Mouse (Mus musculus) intestine, embryonic 16.5 days (tissue): Measurements from ENCODE around the gene Rnaseh2b. TPM values are rescaled to one million over a fixed set of nuclear protein-coding genes. Genes with fewer than 3 reads are reported as not detected.

Source experiments
- ATAC-seq: fragments of 200-750 bp; cut with Nextera tagmentation; 2 replicates; pipeline ENCODE4 v1.8.0; 2017; ENCODE audit warnings: moderate TSS enrichment, moderate library complexity
- H3K27ac ChIP-seq: fragments of 300-500 bp; sonication (generic); 2 replicates; pipeline ENCODE4 v1.5.1; 2014; ENCODE audit warnings: mild to moderate bottlenecking, low read length
- H3K27me3 ChIP-seq: fragments of 300-500 bp; sonication (generic); replicated peaks from 2 replicates; pipeline ENCODE4 v1.6.1; 2014; ENCODE audit warnings: low read length, control low read depth, mixed read lengths; ENCODE audit not compliant: control insufficient read depth, insufficient read depth
- H3K36me3 ChIP-seq: fragments of 300-500 bp; sonication (generic); 2 replicates; pipeline ENCODE4 v1.6.1; 2014; ENCODE audit warnings: low read length, control low read depth; ENCODE audit not compliant: control insufficient read depth, insufficient read depth
- H3K4me1 ChIP-seq: fragments of 300-500 bp; sonication (generic); 2 replicates; pipeline ENCODE4 v1.6.1; 2014; ENCODE audit warnings: low read length, control low read depth, mixed read lengths; ENCODE audit not compliant: control insufficient read depth, insufficient read depth
- H3K4me2 ChIP-seq: fragments of 300-500 bp; sonication (generic); 2 replicates; pipeline ENCODE4 v1.6.1; 2014; ENCODE audit warnings: low read depth, low read length, control low read depth
- H3K4me3 ChIP-seq: fragments of 300-500 bp; sonication (generic); 2 replicates; pipeline ENCODE4 v1.5.1; 2014; ENCODE audit warnings: mild to moderate bottlenecking, low read length
- H3K9ac ChIP-seq: fragments of 300-500 bp; sonication (generic); 2 replicates; pipeline ENCODE4 v1.6.1; 2014; ENCODE audit warnings: low read depth, low read length
- H3K9me3 ChIP-seq: fragments of 300-500 bp; sonication (generic); 2 replicates; pipeline ENCODE4 v1.6.1; 2016; ENCODE audit warnings: low read length, control low read depth; ENCODE audit not compliant: control insufficient read depth
- WGBS: fragments of 180-500 bp; shearing (Covaris S2); extraction: QIAGEN DNeasy Blood & Tissue Kit; methylation state at CpG from one replicate; pipeline ENCODE4 v1.1.7; 2014; 5-methylcytosine and 5-hydroxymethylcytosine counted together
- polyA plus RNA-seq: library from polyadenylated mRNA; unstranded; fragments of >200 nt; fragmentation: Nextera tagmentation; extraction: Ambion mirVana; gene quantifications from 2 replicates; pipeline ENCODE4 v1.2.1, GENCODE M21; 2015

Gene Rnaseh2b
- polyA plus RNA-seq, 1 experiment from 2014 or later: 54.8 TPM

- Histone ChIP-seq H3K4me1 (peaks cover 7% of the 10 kb centered on the region), H3K9ac (no peak overlapping the region), H3K4me3 (no peak overlapping the region), H3K4me2 (no peak overlapping the region), H3K36me3 (no peaks in the 10 kb centered on the region), H3K9me3 (no peaks in the 10 kb centered on the region), H3K27me3 (no peaks in the 10 kb centered on the region), H3K27ac (no peak overlapping the region)
- ATAC-seq: no peak
- 43% methylated on average over 6 of the region's 6 CpGs for WGBS
Observed at GRCm38 (mm10) chr14:62328606-62329005, 36.2 kb downstream of the Rnaseh2b start.

GRCm38 (mm10) chr14:62329631-62330030 lies 37.2 kb downstream of the Rnaseh2b start:
- H3K4me3 ChIP-seq: no peak overlapping the region
- H3K27ac ChIP-seq: no peak overlapping the region
- 88% methylated on average over 3 of the region's 3 CpGs for WGBS
- peaks cover 7% of the 10 kb centered on the region for H3K4me1 ChIP-seq
- ATAC-seq: no peak
- H3K36me3 ChIP-seq: no peaks in the 10 kb centered on the region
- H3K4me2 ChIP-seq: no peak overlapping the region
- no peaks in the 10 kb centered on the region for H3K9me3 ChIP-seq
- H3K27me3 ChIP-seq: no peaks in the 10 kb centered on the region
- no peak overlapping the region for H3K9ac ChIP-seq

GRCm38 (mm10) chr14:62331457-62331856 lies 39.1 kb downstream of the Rnaseh2b start:
- Histone ChIP-seq H3K27ac (peak overlapping the region; percentile 84; the same call in 1 of the 2 replicates), H3K9ac (peak overlapping the region; percentile 86), H3K4me3 (peak overlapping the region; percentile 80), H3K36me3 (no peaks in the 10 kb centered on the region), H3K4me1 (peaks cover 7% of the 10 kb centered on the region), H3K9me3 (no peaks in the 10 kb centered on the region), H3K27me3 (no peaks in the 10 kb centered on the region), H3K4me2 (peak overlapping the region; percentile 86)
- ATAC-seq: no peak
- WGBS: 26% methylated on average over 6 of the region's 6 CpGs

GRCm38 (mm10) chr14:62331866-62332619 lies 39.7 kb downstream of the Rnaseh2b start:
- ATAC-seq: peak; percentile 93
- peaks cover 7% of the 10 kb centered on the region for H3K4me1 ChIP-seq
- H3K27me3 ChIP-seq: no peaks in the 10 kb centered on the region
- peak overlapping the region; percentile 80 for H3K4me3 ChIP-seq
- under 1% methylated on average over 62 of the region's 62 CpGs for WGBS
- peak overlapping the region; percentile 86 for H3K9ac ChIP-seq
- H3K27ac ChIP-seq: peak overlapping the region; percentile 84
- no peaks in the 10 kb centered on the region for H3K36me3 ChIP-seq
- H3K4me2 ChIP-seq: peak overlapping the region; percentile 86
- no peaks in the 10 kb centered on the region for H3K9me3 ChIP-seq

GRCm38 (mm10) chr14:62333909-62334687 lies 41.7 kb downstream of the Rnaseh2b start:
- Histone ChIP-seq H3K4me2 (no peak overlapping the region), H3K27me3 (no peaks in the 10 kb centered on the region), H3K36me3 (no peaks in the 10 kb centered on the region), H3K4me1 (peaks cover 7% of the 10 kb centered on the region), H3K9ac (no peak overlapping the region), H3K27ac (no peak overlapping the region), H3K9me3 (no peaks in the 10 kb centered on the region), H3K4me3 (no peak overlapping the region)
- 74% methylated on average over 9 of the region's 9 CpGs for WGBS
- no peak for ATAC-seq

- H3K4me2 ChIP-seq: no peak overlapping the region
- no peaks in the 10 kb centered on the region for H3K4me1 ChIP-seq
- no peak overlapping the region for H3K27ac ChIP-seq
- WGBS: 97% methylated on average over 1 of the region's 1 CpGs
- H3K36me3 ChIP-seq: no peaks in the 10 kb centered on the region
- H3K4me3 ChIP-seq: no peak overlapping the region
- no peak overlapping the region for H3K9ac ChIP-seq
- no peak for ATAC-seq
- H3K27me3 ChIP-seq: no peaks in the 10 kb centered on the region
- no peaks in the 10 kb centered on the region for H3K9me3 ChIP-seq
Observed at GRCm38 (mm10) chr14:62339196-62339595, 46.8 kb downstream of the Rnaseh2b start.

GRCm38 (mm10) chr14:62341887-62342642 lies 49.7 kb downstream of the Rnaseh2b start:
- H3K27me3 ChIP-seq: no peaks in the 10 kb centered on the region
- no peak overlapping the region for H3K4me2 ChIP-seq
- H3K9ac ChIP-seq: no peak overlapping the region
- no peaks in the 10 kb centered on the region for H3K36me3 ChIP-seq
- no peak for ATAC-seq
- no peak overlapping the region for H3K4me3 ChIP-seq
- H3K9me3 ChIP-seq: no peaks in the 10 kb centered on the region
- 63% methylated on average over 8 of the region's 8 CpGs for WGBS
- H3K4me1 ChIP-seq: no peaks in the 10 kb centered on the region
- H3K27ac ChIP-seq: peak overlapping the region; percentile 47; the same call in 1 of the 2 replicates

- Histone ChIP-seq H3K4me2 (no peak overlapping the region), H3K9me3 (no peaks in the 10 kb centered on the region), H3K27me3 (no peaks in the 10 kb centered on the region), H3K4me1 (no peaks in the 10 kb centered on the region), H3K9ac (no peak overlapping the region), H3K36me3 (no peaks in the 10 kb centered on the region), H3K4me3 (no peak overlapping the region), H3K27ac (peak overlapping the region; percentile 47; the same call in 1 of the 2 replicates)
- no peak; the same call in 1 of the 2 replicates for ATAC-seq
- 54% methylated on average over 10 of the region's 10 CpGs for WGBS
Observed at GRCm38 (mm10) chr14:62342643-62343144, 50.3 kb downstream of the Rnaseh2b start.

- Histone ChIP-seq H3K9me3 (no peaks in the 10 kb centered on the region), H3K4me1 (no peaks in the 10 kb centered on the region), H3K36me3 (no peaks in the 10 kb centered on the region), H3K4me2 (no peak overlapping the region), H3K4me3 (no peak overlapping the region), H3K27me3 (no peaks in the 10 kb centered on the region), H3K27ac (no peak overlapping the region), H3K9ac (no peak overlapping the region)
- no peak for ATAC-seq
- WGBS: 83% methylated on average over 11 of the region's 11 CpGs
Observed at GRCm38 (mm10) chr14:62346570-62346969, 54.2 kb downstream of the Rnaseh2b start.
